Mouse (Mus musculus) forebrain, embryonic 11.5 days (tissue): ENCODE measurements around the gene Kmt2c. TPM values are rescaled to one million over a fixed set of nuclear protein-coding genes. Genes with fewer than 3 reads are reported as not detected.

ENCODE experiments used
- ATAC-seq: fragments of 200-750 bp; cut with Nextera tagmentation; replicated peaks from 2 replicates; pipeline ENCODE4 v1.8.0; 2017; ENCODE audit warnings: moderate TSS enrichment; ENCODE audit not compliant: low FRiP score
- DNase-seq: peaks from one replicate; pipeline ENCODE4 v3.0.0-alpha.2; 2017; ENCODE audit warnings: low spot score
- H3K27ac ChIP-seq: fragments of 300-500 bp; sonication (generic); 2 replicates; pipeline ENCODE4 v1.5.1; 2014; ENCODE audit warnings: low read depth, low read length
- H3K27me3 ChIP-seq: fragments of 300-500 bp; sonication (generic); 2 replicates; pipeline ENCODE4 v1.6.1; 2014; ENCODE audit warnings: mild to moderate bottlenecking, low read length, mixed read lengths; ENCODE audit not compliant: control insufficient read depth, insufficient read depth
- H3K36me3 ChIP-seq: fragments of 300-500 bp; sonication (generic); 2 replicates; pipeline ENCODE4 v1.6.1; 2014; ENCODE audit warnings: mild to moderate bottlenecking, low read length, moderate library complexity, mixed read lengths; ENCODE audit not compliant: control insufficient read depth, insufficient read depth
- H3K4me1 ChIP-seq: fragments of 300-500 bp; sonication (generic); replicated peaks from 2 replicates; pipeline ENCODE4 v1.6.1; 2014; ENCODE audit warnings: low read length, mixed read lengths; ENCODE audit not compliant: control insufficient read depth, insufficient read depth
- H3K4me2 ChIP-seq: fragments of 300-500 bp; sonication (generic); 2 replicates; pipeline ENCODE4 v1.6.1; 2014; ENCODE audit warnings: low read depth, mild to moderate bottlenecking, low read length, moderate library complexity, mixed read lengths; ENCODE audit not compliant: severe bottlenecking
- H3K4me3 ChIP-seq: fragments of 300-500 bp; sonication (generic); 2 replicates; pipeline ENCODE4 v1.5.1; 2014; ENCODE audit warnings: low read depth, low read length
- H3K9ac ChIP-seq: fragments of 300-500 bp; sonication (generic); 2 replicates; pipeline ENCODE4 v1.6.1; 2014; ENCODE audit warnings: low read length
- H3K9me3 ChIP-seq: fragments of 300-500 bp; sonication (generic); 2 replicates; pipeline ENCODE4 v1.6.1; 2016; ENCODE audit warnings: low read length, mixed read lengths; ENCODE audit not compliant: control insufficient read depth
- WGBS: fragments of 180-500 bp; shearing (Covaris S2); extraction: QIAGEN DNeasy Blood & Tissue Kit; methylation state at CpG from one replicate; pipeline ENCODE4 v1.1.7; 2014; 5-methylcytosine and 5-hydroxymethylcytosine counted together
- polyA plus RNA-seq: library from polyadenylated mRNA; unstranded; fragments of >200 nt; fragmentation: Nextera tagmentation; extraction: Ambion mirVana; gene quantifications from 2 replicates; pipeline ENCODE4 v1.2.1, GENCODE M21; 2014

Kmt2c gene
- polyA plus RNA-seq, 1 experiment from 2014 or later: 24.6 TPM

- DNase-seq (no peak), ATAC-seq (no peak)
- Histone ChIP-seq H3K4me3 (no peak overlapping the region), H3K4me1 (no peaks in the 10 kb centered on the region), H3K9me3 (no peaks in the 10 kb centered on the region), H3K27ac (no peak overlapping the region), H3K27me3 (no peaks in the 10 kb centered on the region), H3K4me2 (no peak overlapping the region), H3K9ac (no peak overlapping the region), H3K36me3 (peaks cover 12% of the 10 kb centered on the region)
- WGBS: 75% methylated on average over 3 of the region's 3 CpGs
Observed at GRCm38 (mm10) chr5:25296830-25297229, 201.8 kb downstream of the Kmt2c start.

GRCm38 (mm10) chr5:25283988-25284387, 214.6 kb downstream of the Kmt2c start:
- H3K9me3 ChIP-seq: no peaks in the 10 kb centered on the region
- peaks cover 9% of the 10 kb centered on the region for H3K36me3 ChIP-seq
- H3K27me3 ChIP-seq: no peaks in the 10 kb centered on the region
- no peak overlapping the region for H3K27ac ChIP-seq
- H3K4me2 ChIP-seq: no peak overlapping the region
- no peak overlapping the region for H3K4me3 ChIP-seq
- ATAC-seq: no peak
- H3K9ac ChIP-seq: no peak overlapping the region
- no peak for DNase-seq
- H3K4me1 ChIP-seq: no peaks in the 10 kb centered on the region
- 97% methylated on average over 13 of the region's 13 CpGs for WGBS

- Histone ChIP-seq H3K27me3 (no peaks in the 10 kb centered on the region), H3K4me2 (no peak overlapping the region), H3K4me1 (no peaks in the 10 kb centered on the region), H3K9me3 (no peaks in the 10 kb centered on the region), H3K9ac (no peak overlapping the region), H3K36me3 (no peaks in the 10 kb centered on the region; the same call in none of the 2 replicates), H3K4me3 (no peak overlapping the region), H3K27ac (no peak overlapping the region)
- 83% methylated on average over 6 of the region's 6 CpGs for WGBS
- DNase-seq (no peak), ATAC-seq (no peak)
Observed at GRCm38 (mm10) chr5:25276365-25276764, 222.2 kb downstream of the Kmt2c start.

- no peak for DNase-seq
Observed at GRCm38 (mm10) chr5:25275629-25276028, 223.0 kb downstream of the Kmt2c start.

GRCm38 (mm10) chr5:25268258-25268888, 230.2 kb downstream of the Kmt2c start:
- no peak overlapping the region for H3K9ac ChIP-seq
- DNase-seq: no peak
- H3K4me1 ChIP-seq: no peaks in the 10 kb centered on the region
- H3K36me3 ChIP-seq: no peaks in the 10 kb centered on the region; the same call in 1 of the 2 replicates
- H3K4me3 ChIP-seq: no peak overlapping the region
- 91% methylated on average over 4 of the region's 4 CpGs for WGBS
- no peaks in the 10 kb centered on the region for H3K9me3 ChIP-seq
- no peak overlapping the region for H3K4me2 ChIP-seq
- ATAC-seq: no peak
- no peaks in the 10 kb centered on the region for H3K27me3 ChIP-seq
- no peak overlapping the region for H3K27ac ChIP-seq

More at GRCm38 (mm10) chr5:25275629-25276028, 223.0 kb downstream of the Kmt2c start:
- H3K4me1 ChIP-seq: no peaks in the 10 kb centered on the region
- H3K4me3 ChIP-seq: no peak overlapping the region
- no peak for ATAC-seq
- no peak overlapping the region for H3K4me2 ChIP-seq
- 89% methylated on average over 10 of the region's 10 CpGs for WGBS
- H3K9me3 ChIP-seq: no peaks in the 10 kb centered on the region
- H3K27ac ChIP-seq: no peak overlapping the region
- no peak overlapping the region for H3K9ac ChIP-seq
- H3K36me3 ChIP-seq: no peaks in the 10 kb centered on the region; the same call in none of the 2 replicates
- no peaks in the 10 kb centered on the region for H3K27me3 ChIP-seq

GRCm38 (mm10) chr5:25262266-25262665, 236.3 kb downstream of the Kmt2c start:
- H3K4me1 ChIP-seq: no peaks in the 10 kb centered on the region
- no peak overlapping the region for H3K9ac ChIP-seq
- H3K4me3 ChIP-seq: no peak overlapping the region
- DNase-seq (no peak), ATAC-seq (no peak)
- H3K27ac ChIP-seq: no peak overlapping the region
- no peak overlapping the region for H3K4me2 ChIP-seq
- H3K9me3 ChIP-seq: no peaks in the 10 kb centered on the region
- H3K27me3 ChIP-seq: no peaks in the 10 kb centered on the region
- WGBS: 86% methylated on average over 7 of the region's 7 CpGs
- H3K36me3 ChIP-seq: no peaks in the 10 kb centered on the region; the same call in 1 of the 2 replicates

GRCm38 (mm10) chr5:25261452-25261851, 237.1 kb downstream of the Kmt2c start:
- no peak overlapping the region for H3K9ac ChIP-seq
- no peak overlapping the region for H3K4me2 ChIP-seq
- no peaks in the 10 kb centered on the region for H3K27me3 ChIP-seq
- no peaks in the 10 kb centered on the region for H3K4me1 ChIP-seq
- H3K27ac ChIP-seq: no peak overlapping the region
- WGBS: 91% methylated on average over 6 of the region's 6 CpGs
- ATAC-seq: no peak
- H3K36me3 ChIP-seq: no peaks in the 10 kb centered on the region; the same call in 1 of the 2 replicates
- no peak overlapping the region for H3K4me3 ChIP-seq
- no peaks in the 10 kb centered on the region for H3K9me3 ChIP-seq
- DNase-seq: no peak

GRCm38 (mm10) chr5:25256686-25257085, 241.9 kb downstream of the Kmt2c start:
- Histone ChIP-seq H3K4me3 (no peak overlapping the region), H3K9ac (no peak overlapping the region), H3K27ac (no peak overlapping the region), H3K9me3 (no peaks in the 10 kb centered on the region), H3K4me1 (no peaks in the 10 kb centered on the region), H3K4me2 (no peak overlapping the region), H3K36me3 (no peaks in the 10 kb centered on the region; the same call in none of the 2 replicates), H3K27me3 (no peaks in the 10 kb centered on the region)
- WGBS: 81% methylated on average over 2 of the region's 2 CpGs
- DNase-seq (no peak), ATAC-seq (no peak)

GRCm38 (mm10) chr5:25254491-25254890, 244.1 kb downstream of the Kmt2c start:
- no peaks in the 10 kb centered on the region for H3K4me1 ChIP-seq
- no peaks in the 10 kb centered on the region for H3K27me3 ChIP-seq
- H3K27ac ChIP-seq: no peak overlapping the region
- no peak overlapping the region for H3K9ac ChIP-seq
- no peaks in the 10 kb centered on the region for H3K9me3 ChIP-seq
- peaks cover 2% of the 10 kb centered on the region for H3K36me3 ChIP-seq
- DNase-seq (no peak), ATAC-seq (no peak)
- 89% methylated on average over 4 of the region's 4 CpGs for WGBS
- H3K4me3 ChIP-seq: no peak overlapping the region
- H3K4me2 ChIP-seq: no peak overlapping the region
